Mouse (Mus musculus) bone marrow, adult 2 months (tissue): Measurements from ENCODE around the gene Olfr64.

Experiments used
- CTCF ChIP-seq: fragments of 200-500 bp; IDR thresholded peaks from 2 replicates; pipeline ENCODE4 v1.5.1; 2011; ENCODE audit warnings: low read length, control low read depth; ENCODE audit not compliant: control insufficient read depth, insufficient read depth
- POLR2A ChIP-seq: fragments of 200-500 bp; IDR thresholded peaks from 2 replicates; pipeline ENCODE4 v1.6.1; 2011; ENCODE audit warnings: low read depth, mild to moderate bottlenecking, control low read depth, low read length, borderline replicate concordance; ENCODE audit not compliant: control insufficient read depth

DNA sequence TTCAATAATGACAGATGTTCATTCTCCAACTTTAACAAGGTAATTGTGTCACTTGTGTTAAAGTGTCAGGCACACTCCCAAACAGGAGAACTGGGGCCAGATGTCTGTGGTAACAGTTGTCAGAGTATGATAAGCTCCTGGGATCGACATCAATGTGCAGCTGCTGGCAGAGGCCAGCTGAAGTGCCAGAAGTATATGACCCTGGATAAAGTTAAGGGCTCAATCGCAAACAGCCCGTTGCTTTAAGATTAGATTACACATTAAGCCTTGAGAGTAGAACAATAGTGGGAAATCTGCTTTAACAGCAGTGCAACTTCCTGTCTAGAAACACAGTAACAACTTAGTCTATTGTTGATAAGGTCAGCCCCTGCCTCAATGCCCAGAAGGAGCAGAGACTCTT lies 15.8 kb upstream of the Olfr64 start:
- no peak for TF ChIP-seq CTCF
- TF ChIP-seq POLR2A, result no peak
